Mouse (Mus musculus) kidney, embryonic 14.5 days (tissue): Measurements from ENCODE around the gene Cnnm4. TPM values are rescaled to one million over a fixed set of nuclear protein-coding genes. Genes with fewer than 3 reads are reported as not detected.
A peak's percentile ranks its signal among the peaks of the same experiment; 100 is the strongest.
"Not testable (repeated sequence)": the region's sequence is repeated elsewhere in the genome, so short reads cannot be mapped to it uniquely, and the experiment has no call there.

Experiments used
- ATAC-seq: fragments of 200-750 bp; cut with Nextera tagmentation; 2 replicates; pipeline ENCODE4 v1.8.0; 2017; ENCODE audit warnings: moderate number of reproducible peaks, mild to moderate bottlenecking, moderate TSS enrichment, moderate library complexity; ENCODE audit not compliant: low FRiP score, low TSS enrichment
- H3K27ac ChIP-seq: fragments of 300-500 bp; sonication (generic); 2 replicates; pipeline ENCODE4 v1.5.1; 2014; ENCODE audit warnings: low read depth, mild to moderate bottlenecking, low read length, moderate library complexity, mixed read lengths
- H3K27me3 ChIP-seq: fragments of 300-500 bp; sonication (generic); 2 replicates; pipeline ENCODE4 v1.6.1; 2014; ENCODE audit warnings: mild to moderate bottlenecking, low read length; ENCODE audit not compliant: control insufficient read depth, insufficient read depth
- H3K36me3 ChIP-seq: fragments of 300-500 bp; sonication (generic); 2 replicates; pipeline ENCODE4 v1.6.1; 2014; ENCODE audit warnings: low read length, mixed read lengths; ENCODE audit not compliant: control insufficient read depth, insufficient read depth
- H3K4me1 ChIP-seq: fragments of 300-500 bp; sonication (generic); 2 replicates; pipeline ENCODE4 v1.6.1; 2014; ENCODE audit warnings: low read length, mixed read lengths; ENCODE audit not compliant: control insufficient read depth, insufficient read depth
- H3K4me2 ChIP-seq: fragments of 300-500 bp; sonication (generic); replicated peaks from 2 replicates; pipeline ENCODE4 v1.6.1; 2014; ENCODE audit warnings: low read depth, mild to moderate bottlenecking, low read length
- H3K4me3 ChIP-seq: fragments of 300-500 bp; sonication (generic); 2 replicates; pipeline ENCODE4 v1.5.1; 2014; ENCODE audit warnings: mild to moderate bottlenecking, low read length
- H3K9ac ChIP-seq: fragments of 300-500 bp; sonication (generic); 2 replicates; pipeline ENCODE4 v1.6.1; 2014; ENCODE audit warnings: low read depth, mild to moderate bottlenecking, low read length, moderate library complexity
- H3K9me3 ChIP-seq: fragments of 300-500 bp; sonication (generic); 2 replicates; pipeline ENCODE4 v1.6.1; 2016; ENCODE audit warnings: low read length; ENCODE audit not compliant: control insufficient read depth
- WGBS: fragments of 180-500 bp; shearing (Covaris S2); extraction: QIAGEN DNeasy Blood & Tissue Kit; methylation state at CpG from one replicate; pipeline ENCODE4 v1.1.7; 2014; 5-methylcytosine and 5-hydroxymethylcytosine counted together
- polyA plus RNA-seq: library from polyadenylated mRNA; unstranded; fragments of >200 nt; fragmentation: Nextera tagmentation; extraction: Ambion mirVana; gene quantifications from 2 replicates; pipeline ENCODE4 v1.2.1, GENCODE M21; 2014

Cnnm4 gene
- polyA plus RNA-seq, 1 experiment from 2014 or later, result 13.1 TPM

GRCm38 (mm10) chr1:36536783-36537182, 65.4 kb downstream of the Cnnm4 start, which contains the start of gene Ankrd23:
TSS of gene Ankrd23 (minus strand) at chr1:36536883.
- H3K4me1 ChIP-seq, H3K4me3 ChIP-seq, H3K9me3 ChIP-seq, H3K9ac ChIP-seq, ATAC-seq, H3K4me2 ChIP-seq, H3K27ac ChIP-seq, H3K27me3 ChIP-seq: not testable (repeated sequence)
- 93% methylated on average over 9 of the region's 9 CpGs for WGBS
- H3K36me3 ChIP-seq, result peaks cover 39% of the 10 kb centered on the region

GRCm38 (mm10) chr1:36538727-36539126, 67.3 kb downstream of the Cnnm4 start:
- Histone ChIP-seq H3K4me1 (no peaks in the 10 kb centered on the region), H3K4me3 (no peak overlapping the region), H3K27ac (no peak overlapping the region), H3K36me3 (peaks cover 38% of the 10 kb centered on the region), H3K9ac (no peak overlapping the region), H3K27me3 (no peaks in the 10 kb centered on the region), H3K4me2 (no peak overlapping the region), H3K9me3 (no peaks in the 10 kb centered on the region)
- no peak for ATAC-seq
- 83% methylated on average over 4 of the region's 4 CpGs for WGBS

- Histone ChIP-seq H3K36me3 (peaks cover 38% of the 10 kb centered on the region), H3K4me1 (no peaks in the 10 kb centered on the region), H3K27me3 (no peaks in the 10 kb centered on the region), H3K27ac (no peak within 1 kb of the TSS), H3K4me3 (no peak within 1 kb of the TSS), H3K9me3 (no peaks in the 10 kb centered on the region), H3K9ac (no peak within 1 kb of the TSS), H3K4me2 (no peak within 1 kb of the TSS)
- no peak; the same call in 1 of the 2 replicates for ATAC-seq
- WGBS, result 41% methylated on average over 9 of the region's 9 CpGs
These were observed 67.8 kb downstream of the Cnnm4 start, which contains the start of gene Gm42417 for GRCm38 (mm10) chr1:36539186-36539585. TSS of gene Gm42417 (minus strand) at chr1:36539429.

- no peak for ATAC-seq
These were observed 68.7 kb downstream of the Cnnm4 start for GRCm38 (mm10) chr1:36540132-36540531.

GRCm38 (mm10) chr1:36540807-36541206, 69.4 kb downstream of the Cnnm4 start:
- 94% methylated on average over 12 of the region's 12 CpGs for WGBS
- no peak for ATAC-seq
- peaks cover 38% of the 10 kb centered on the region for H3K36me3 ChIP-seq

More at GRCm38 (mm10) chr1:36540132-36540531, 68.7 kb downstream of the Cnnm4 start:
- H3K9ac ChIP-seq, result no peak overlapping the region
- WGBS, result 91% methylated on average over 11 of the region's 11 CpGs
- H3K27me3 ChIP-seq, result no peaks in the 10 kb centered on the region
- no peak overlapping the region for H3K27ac ChIP-seq
- H3K4me3 ChIP-seq, result no peak overlapping the region
- H3K4me1 ChIP-seq, result no peaks in the 10 kb centered on the region
- H3K9me3 ChIP-seq, result no peaks in the 10 kb centered on the region
- no peak overlapping the region for H3K4me2 ChIP-seq
- H3K36me3 ChIP-seq, result peaks cover 38% of the 10 kb centered on the region

GRCm38 (mm10) chr1:36541844-36542243, 70.4 kb downstream of the Cnnm4 start:
- no peak overlapping the region for H3K27ac ChIP-seq
- peaks cover 38% of the 10 kb centered on the region for H3K36me3 ChIP-seq
- H3K27me3 ChIP-seq, result no peaks in the 10 kb centered on the region
- no peaks in the 10 kb centered on the region for H3K9me3 ChIP-seq
- H3K4me1 ChIP-seq, result 0 out of 2 replicates have a peak, but pooled peaks cover 3% of the 10 kb centered on the region
- 97% methylated on average over 16 of the region's 16 CpGs for WGBS
- no peak overlapping the region for H3K9ac ChIP-seq
- H3K4me2 ChIP-seq, result no peak overlapping the region
- no peak for ATAC-seq
- H3K4me3 ChIP-seq, result no peak overlapping the region

More at GRCm38 (mm10) chr1:36540807-36541206, 69.4 kb downstream of the Cnnm4 start:
- H3K27me3 ChIP-seq, result no peaks in the 10 kb centered on the region
- H3K9ac ChIP-seq, result no peak overlapping the region
- no peak overlapping the region for H3K4me3 ChIP-seq
- no peak overlapping the region for H3K4me2 ChIP-seq
- H3K9me3 ChIP-seq, result no peaks in the 10 kb centered on the region
- H3K27ac ChIP-seq, result no peak overlapping the region
- H3K4me1 ChIP-seq, result 0 out of 2 replicates have a peak, but pooled peaks cover 3% of the 10 kb centered on the region

- H3K4me3 ChIP-seq, result no peak overlapping the region
- H3K27me3 ChIP-seq, result no peaks in the 10 kb centered on the region
- no peaks in the 10 kb centered on the region for H3K9me3 ChIP-seq
- ATAC-seq, result no peak
- 91% methylated on average over 9 of the region's 9 CpGs for WGBS
- peaks cover 34% of the 10 kb centered on the region for H3K36me3 ChIP-seq
- H3K4me2 ChIP-seq, result no peak overlapping the region
- peaks cover 9% of the 10 kb centered on the region for H3K4me1 ChIP-seq
- H3K9ac ChIP-seq, result no peak overlapping the region
- H3K27ac ChIP-seq, result no peak overlapping the region
These were observed 71.5 kb downstream of the Cnnm4 start for GRCm38 (mm10) chr1:36542925-36543324.

GRCm38 (mm10) chr1:36545382-36545781, 74.0 kb downstream of the Cnnm4 start:
- Histone ChIP-seq H3K36me3 (peaks cover 34% of the 10 kb centered on the region), H3K27ac (no peak overlapping the region), H3K9ac (no peak overlapping the region), H3K9me3 (no peaks in the 10 kb centered on the region), H3K4me2 (no peak overlapping the region), H3K27me3 (no peaks in the 10 kb centered on the region), H3K4me1 (peaks cover 25% of the 10 kb centered on the region), H3K4me3 (no peak overlapping the region)
- WGBS, result 75% methylated on average over 2 of the region's 2 CpGs
- ATAC-seq, result no peak

- Histone ChIP-seq H3K4me2 (peak overlapping the region; percentile 80), H3K9me3 (no peaks in the 10 kb centered on the region), H3K9ac (no peak overlapping the region; the same call in 1 of the 2 replicates), H3K27me3 (no peaks in the 10 kb centered on the region), H3K36me3 (peaks cover 35% of the 10 kb centered on the region), H3K4me3 (peak overlapping the region; percentile 73), H3K4me1 (peaks cover 25% of the 10 kb centered on the region), H3K27ac (no peak overlapping the region)
- WGBS, result 75% methylated on average over 18 of the region's 19 CpGs
- ATAC-seq, result no peak
These were observed 74.6 kb downstream of the Cnnm4 start for GRCm38 (mm10) chr1:36545845-36546600.
